Mouse (Mus musculus) WW6 (cell line): ENCODE results near the gene Bcl11a.
"Not testable (repeated sequence)": the region's sequence is repeated elsewhere in the genome, so short reads cannot be mapped to it uniquely, and the experiment has no call there.

ENCODE experiments used
- DNase-seq: peaks from one replicate; pipeline ENCODE4 v3.0.0-alpha.2; 2013; ENCODE audit warnings: low read depth, low spot score

Bcl11a gene

GRCm38 (mm10) chr11:24100449-24101070 is 22.7 kb downstream of the Bcl11a start:
- DNase-seq = no peak

- no peak for DNase-seq
These were observed 23.8 kb downstream of the Bcl11a start for GRCm38 (mm10) chr11:24101625-24102024.

- no peak for DNase-seq
These were observed 24.5 kb downstream of the Bcl11a start for GRCm38 (mm10) chr11:24102372-24102771.

- no peak for DNase-seq
These were observed 25.4 kb downstream of the Bcl11a start for GRCm38 (mm10) chr11:24103128-24103742.

GRCm38 (mm10) chr11:24107414-24107813 is 29.6 kb downstream of the Bcl11a start:
- DNase-seq = no peak

- no peak for DNase-seq
These were observed 31.1 kb downstream of the Bcl11a start for GRCm38 (mm10) chr11:24108974-24109373.

- DNase-seq = no peak
These were observed 31.5 kb downstream of the Bcl11a start for GRCm38 (mm10) chr11:24109388-24109787.

GRCm38 (mm10) chr11:24110113-24110512 is 32.3 kb downstream of the Bcl11a start:
- DNase-seq = no peak

GRCm38 (mm10) chr11:24111720-24112119 is 33.9 kb downstream of the Bcl11a start:
- no peak for DNase-seq

- DNase-seq = no peak
These were observed 37.3 kb downstream of the Bcl11a start for GRCm38 (mm10) chr11:24115017-24115752.

GRCm38 (mm10) chr11:24116041-24116440 is 38.2 kb downstream of the Bcl11a start:
- DNase-seq = no peak

GRCm38 (mm10) chr11:24116582-24117318 is 38.9 kb downstream of the Bcl11a start:
- no peak for DNase-seq

- no peak for DNase-seq
These were observed 43.3 kb downstream of the Bcl11a start for GRCm38 (mm10) chr11:24121136-24121535.

- no peak for DNase-seq
These were observed 45.0 kb downstream of the Bcl11a start for GRCm38 (mm10) chr11:24122899-24123298.

GRCm38 (mm10) chr11:24123991-24124390 is 46.1 kb downstream of the Bcl11a start:
- DNase-seq = no peak

- DNase-seq = no peak
These were observed 47.2 kb downstream of the Bcl11a start for GRCm38 (mm10) chr11:24125098-24125497.

GRCm38 (mm10) chr11:24128001-24128400 is 50.1 kb downstream of the Bcl11a start:
- DNase-seq = no peak

GRCm38 (mm10) chr11:24128880-24129279 is 51.0 kb downstream of the Bcl11a start:
- DNase-seq = not testable (repeated sequence)

- DNase-seq = no peak
These were observed 51.7 kb downstream of the Bcl11a start for GRCm38 (mm10) chr11:24129358-24130185.

- no peak for DNase-seq
These were observed 52.4 kb downstream of the Bcl11a start for GRCm38 (mm10) chr11:24130186-24130760.

GRCm38 (mm10) chr11:24131818-24132217 is 54.0 kb downstream of the Bcl11a start:
- no peak for DNase-seq
